Mouse (Mus musculus) spleen, adult 2 months (tissue): ENCODE measurements around the gene Dbndd2. TPM values are rescaled to one million over a fixed set of nuclear protein-coding genes. Genes with fewer than 3 reads are reported as not detected.
A peak's percentile ranks its signal among the peaks of the same experiment; 100 is the strongest.

ENCODE experiments used
- DNase-seq, 2 experiments: peaks; one replicate each; pipeline versions ENCODE4 v3.0.0 to v3.0.0-alpha.2; 2012 to 2021; ENCODE audit warnings: low spot score in 2 of 2, low read depth in 1 of 2
- H3K27ac ChIP-seq: fragments of 200-500 bp; 2 replicates; pipeline ENCODE4 v1.5.1; 2012; ENCODE audit warnings: low read length, inconsistent platforms; ENCODE audit not compliant: insufficient read depth
- H3K27me3 ChIP-seq: fragments of 200-500 bp; 2 replicates; pipeline ENCODE4 v1.6.1; 2012; ENCODE audit warnings: mild to moderate bottlenecking, moderate library complexity, low read length, inconsistent platforms; ENCODE audit not compliant: control insufficient read depth, insufficient read depth
- H3K36me3 ChIP-seq: fragments of 200-500 bp; 2 replicates; pipeline ENCODE4 v1.6.1; 2012; ENCODE audit warnings: mild to moderate bottlenecking, low read length, inconsistent platforms; ENCODE audit not compliant: control insufficient read depth, insufficient read depth
- H3K4me1 ChIP-seq: fragments of 200-500 bp; 2 replicates; pipeline ENCODE4 v1.6.1; 2011; ENCODE audit warnings: inconsistent platforms; ENCODE audit not compliant: control insufficient read depth, insufficient read depth, insufficient read length
- H3K4me3 ChIP-seq: fragments of 200-500 bp; 2 replicates; pipeline ENCODE4 v1.5.1; 2011; ENCODE audit warnings: mild to moderate bottlenecking, inconsistent platforms; ENCODE audit not compliant: insufficient read depth, insufficient read length; ENCODE audit errors: extremely low read depth
- CTCF ChIP-seq: fragments of 200-500 bp; IDR thresholded peaks from 2 replicates; pipeline ENCODE4 v1.5.1; 2011; ENCODE audit warnings: mild to moderate bottlenecking, inconsistent platforms; ENCODE audit not compliant: insufficient read depth, insufficient read length, insufficient replicate concordance; ENCODE audit errors: extremely low read depth
- POLR2A ChIP-seq: fragments of 200-500 bp; IDR thresholded peaks from 2 replicates; pipeline ENCODE4 v1.6.1; 2011; ENCODE audit warnings: low read depth, low read length, inconsistent platforms
- WGBS: fragments of 180-500 bp; shearing (Covaris S2); methylation state at CpG from one replicate; pipeline ENCODE4 v1.1.7; 2018; 5-methylcytosine and 5-hydroxymethylcytosine counted together
- polyA plus RNA-seq: library from polyadenylated mRNA; depleted of rRNA; stranded (reverse); fragments of >200 nt; gene quantifications from 2 replicates; pipeline ENCODE4 v1.2.3, GENCODE M21; 2012

Dbndd2 gene
- polyA plus RNA-seq, 1 experiment: 15.6 TPM

DNA sequence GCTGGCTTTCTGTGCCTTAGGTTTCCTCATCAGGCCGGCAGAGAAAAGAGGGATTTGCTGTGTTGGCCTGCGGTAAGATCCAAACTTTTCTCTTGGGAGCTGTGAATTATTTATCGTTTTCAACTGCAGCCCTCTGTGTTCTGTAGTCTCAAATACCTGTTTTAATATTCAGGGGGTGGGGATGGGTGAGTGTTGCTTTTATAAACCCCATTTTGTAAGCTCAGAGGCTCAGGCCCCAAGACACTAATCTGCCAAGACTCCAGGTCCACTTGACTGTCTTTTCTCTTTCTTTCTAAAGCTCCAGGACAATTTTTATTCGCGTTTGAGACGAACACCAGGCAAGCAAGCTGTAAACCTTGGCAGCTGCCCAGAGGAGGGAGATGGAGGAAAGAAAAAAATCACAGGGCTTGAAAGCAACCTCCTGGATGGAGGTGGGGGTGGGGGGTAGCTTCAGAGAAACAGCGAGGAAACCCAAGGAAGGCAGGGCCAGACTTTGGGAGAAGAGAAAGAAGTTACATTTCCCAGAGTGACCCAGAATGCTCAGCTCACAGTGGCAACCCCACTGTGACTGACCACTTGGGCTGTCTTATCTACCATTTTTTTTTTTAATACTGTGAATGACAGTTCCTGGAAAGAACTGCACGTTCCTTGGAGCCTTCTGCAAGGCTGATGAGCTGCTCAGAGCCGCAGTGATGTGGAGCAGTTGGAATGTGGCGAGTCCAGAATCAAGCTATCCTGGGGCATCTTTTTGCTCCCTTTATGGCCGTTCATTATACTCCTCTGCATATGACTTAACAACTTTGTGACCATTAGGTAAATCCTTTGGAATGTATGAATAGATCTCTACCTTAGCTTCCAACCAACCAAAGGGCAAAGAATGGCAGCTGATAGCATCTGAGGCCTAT is 32.6 kb downstream of the Dbndd2 start:
- TF ChIP-seq POLR2A (no peak), CTCF (no peak)
- WGBS: 79% methylated on average over 11 of the region's 11 CpGs
- DNase-seq: no peak
- H3K4me3 ChIP-seq: no peak overlapping the region
- no peaks in the 10 kb centered on the region for H3K36me3 ChIP-seq
- peaks cover 11% of the 10 kb centered on the region; the same call in 1 of the 2 replicates for H3K4me1 ChIP-seq
- no peak overlapping the region for H3K27ac ChIP-seq
- H3K27me3 ChIP-seq: no peaks in the 10 kb centered on the region

DNA sequence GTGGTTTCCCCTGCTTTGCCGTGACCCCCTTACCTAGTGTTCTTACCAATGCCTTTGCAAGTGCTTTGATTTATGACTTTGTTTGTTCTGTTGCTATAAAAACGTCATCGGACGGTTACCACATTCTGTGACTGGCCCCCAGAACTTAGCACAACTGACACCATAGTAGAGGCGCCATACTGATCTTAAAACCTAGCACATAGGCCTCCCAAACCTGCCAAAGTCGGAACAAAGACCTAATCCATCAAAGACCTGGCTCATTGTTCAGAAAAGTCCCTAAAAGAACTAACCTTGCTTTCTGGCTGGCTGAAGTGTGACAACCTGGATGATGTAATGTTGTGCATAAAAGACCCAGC is 33.2 kb downstream of the Dbndd2 start:
- Histone ChIP-seq H3K27ac (no peak overlapping the region), H3K4me3 (no peak overlapping the region), H3K27me3 (no peaks in the 10 kb centered on the region), H3K4me1 (peaks cover 11% of the 10 kb centered on the region; the same call in 1 of the 2 replicates), H3K36me3 (no peaks in the 10 kb centered on the region)
- 70% methylated on average over 6 of the region's 6 CpGs for WGBS
- no peak for DNase-seq
- TF ChIP-seq CTCF (no peak), POLR2A (no peak)

DNA sequence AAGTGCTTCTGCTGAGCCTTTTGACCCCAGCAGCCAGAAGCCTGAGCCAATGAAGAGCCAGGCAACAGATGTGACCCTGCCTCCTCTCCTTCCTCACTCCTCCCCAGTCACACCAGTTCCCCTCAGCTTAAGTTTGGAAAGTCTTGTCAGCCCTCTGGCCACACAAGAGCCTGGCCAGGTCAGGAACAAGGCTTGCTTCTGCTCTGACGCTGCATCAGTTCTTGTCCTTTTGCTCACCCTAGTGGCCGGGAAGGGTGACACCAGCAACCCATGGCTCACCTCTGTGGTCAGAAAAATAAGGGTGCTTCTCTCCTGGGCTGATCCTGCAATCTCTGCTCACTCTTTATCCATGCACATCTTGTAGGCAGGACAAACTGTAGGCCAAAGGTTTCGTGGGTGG is 34.9 kb downstream of the Dbndd2 start:
- TF ChIP-seq POLR2A (no peak), CTCF (peak; percentile 57; the same call in 1 of the 2 replicates)
- Histone ChIP-seq H3K4me3 (no peak overlapping the region), H3K4me1 (peaks cover 11% of the 10 kb centered on the region; the same call in 1 of the 2 replicates), H3K36me3 (no peaks in the 10 kb centered on the region), H3K27ac (no peak overlapping the region), H3K27me3 (no peaks in the 10 kb centered on the region)
- 7% methylated on average over 3 of the region's 3 CpGs for WGBS
- peak; percentile 47 to 63 for DNase-seq

DNA sequence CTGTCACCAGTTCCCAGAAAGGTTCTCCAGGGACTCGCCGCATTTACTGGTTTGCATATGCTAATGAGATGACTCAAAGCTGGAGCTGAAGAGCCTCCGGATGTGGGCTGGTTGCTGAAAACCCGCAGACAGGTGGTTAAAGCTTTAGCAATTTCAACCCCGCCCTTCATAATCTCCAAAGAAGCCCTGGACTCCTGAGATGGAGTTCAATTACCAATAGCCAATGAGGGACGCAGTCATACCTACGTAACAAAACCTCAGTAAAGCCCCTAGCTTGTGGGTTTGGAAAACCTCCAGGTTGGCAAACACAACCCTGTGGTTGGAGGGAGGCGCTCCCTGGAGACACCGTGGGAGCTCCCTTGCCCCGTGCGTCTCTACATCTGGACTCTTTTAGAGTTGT is 35.9 kb downstream of the Dbndd2 start:
- Histone ChIP-seq H3K4me3 (no peak overlapping the region), H3K27me3 (no peaks in the 10 kb centered on the region), H3K27ac (peak overlapping the region; percentile 82), H3K36me3 (no peaks in the 10 kb centered on the region), H3K4me1 (peaks cover 11% of the 10 kb centered on the region; the same call in 1 of the 2 replicates)
- WGBS: 5% methylated on average over 11 of the region's 11 CpGs
- TF ChIP-seq POLR2A (no peak), CTCF (no peak)
- DNase-seq: peak; percentile 71 to 91

DNA sequence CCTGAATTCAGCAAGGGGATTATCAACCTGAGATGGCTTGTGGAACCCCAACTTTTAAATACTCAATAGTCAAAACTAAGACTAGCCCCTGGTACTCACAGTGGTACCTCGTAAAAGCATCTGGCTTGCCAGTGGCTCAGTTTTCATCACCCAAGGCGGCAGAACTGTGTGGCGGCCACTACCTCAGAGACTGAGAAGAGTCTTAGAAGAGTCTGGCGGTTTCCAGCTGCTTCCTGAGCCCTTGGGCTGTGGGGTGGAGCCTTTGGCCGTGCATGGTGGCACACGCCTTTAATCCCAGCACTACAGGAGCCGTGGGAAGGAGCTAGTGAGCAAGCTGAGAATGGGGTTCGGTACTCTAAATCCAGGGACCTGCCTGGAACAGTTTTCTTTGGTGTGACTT is 36.4 kb downstream of the Dbndd2 start:
- H3K4me3 ChIP-seq: no peak overlapping the region
- no peak for DNase-seq
- H3K27me3 ChIP-seq: no peaks in the 10 kb centered on the region
- no peaks in the 10 kb centered on the region for H3K36me3 ChIP-seq
- 8% methylated on average over 8 of the region's 8 CpGs for WGBS
- peak overlapping the region; percentile 82 for H3K27ac ChIP-seq
- TF ChIP-seq POLR2A: no peak
- TF ChIP-seq CTCF: no peak
- H3K4me1 ChIP-seq: peaks cover 11% of the 10 kb centered on the region; the same call in 1 of the 2 replicates

DNA sequence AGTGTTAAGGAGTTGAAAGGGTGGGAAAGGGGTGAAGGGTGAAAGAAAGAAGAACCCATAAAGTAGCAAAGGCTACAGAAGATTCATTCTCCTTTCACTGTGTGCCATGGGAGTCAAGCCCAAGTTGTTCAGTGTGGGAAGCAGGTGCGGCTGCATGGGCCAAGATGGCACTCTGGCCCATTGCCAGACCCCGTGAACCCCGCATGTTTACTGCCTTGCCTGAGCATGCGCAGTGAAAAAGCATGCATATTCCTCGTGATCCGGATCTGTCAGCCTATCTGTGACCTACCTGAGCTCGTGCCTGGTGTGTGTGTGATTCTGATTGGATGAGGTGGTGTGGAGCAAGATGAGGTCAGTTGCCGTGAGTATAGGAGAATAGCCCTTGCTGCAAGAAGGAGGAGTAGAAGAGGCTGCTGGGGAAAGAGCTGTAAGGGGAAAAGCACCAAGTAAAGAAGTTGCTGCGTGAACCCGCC is 37.4 kb downstream of the Dbndd2 start:
- no peak overlapping the region for H3K27ac ChIP-seq
- H3K4me3 ChIP-seq: no peak overlapping the region
- no peaks in the 10 kb centered on the region for H3K36me3 ChIP-seq
- WGBS: 80% methylated on average over 10 of the region's 10 CpGs
- DNase-seq: no peak
- no peaks in the 10 kb centered on the region for H3K27me3 ChIP-seq
- peaks cover 11% of the 10 kb centered on the region; the same call in 1 of the 2 replicates for H3K4me1 ChIP-seq
- TF ChIP-seq CTCF (no peak), POLR2A (no peak)

DNA sequence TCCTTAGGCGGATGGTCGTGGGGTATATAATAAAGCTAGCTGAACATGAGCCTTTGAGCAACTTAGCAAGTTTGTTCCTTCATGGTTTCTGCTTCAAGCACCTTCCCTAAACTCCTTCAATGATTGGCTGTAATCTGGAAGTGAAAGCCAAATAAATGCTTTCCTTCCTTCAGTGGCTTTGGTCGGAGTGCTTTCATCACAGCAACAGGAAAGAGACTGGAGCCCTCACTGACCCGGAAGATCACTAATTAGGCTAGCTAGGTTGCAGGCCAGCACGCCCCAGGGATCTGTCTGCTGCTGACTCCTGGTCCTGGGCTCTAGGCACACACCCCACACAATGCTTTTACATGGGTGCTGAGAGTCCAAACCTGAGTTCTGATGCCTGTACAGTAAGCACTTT is 42.7 kb downstream of the Dbndd2 start:
- WGBS: 66% methylated on average over 5 of the region's 5 CpGs
- DNase-seq: no peak
- H3K27me3 ChIP-seq: no peaks in the 10 kb centered on the region

More for the DNA sequence above, 42.7 kb downstream of the Dbndd2 start:
- H3K27ac ChIP-seq: no peak overlapping the region
- H3K36me3 ChIP-seq: no peaks in the 10 kb centered on the region
- H3K4me1 ChIP-seq: no peaks in the 10 kb centered on the region; the same call in 1 of the 2 replicates
- H3K4me3 ChIP-seq: no peak overlapping the region
- TF ChIP-seq POLR2A: no peak
- no peak for TF ChIP-seq CTCF
